10 mouse cellular contexts compared by ENCODE assay signal in genomic region chr7:14317209-14317608, GRCm38 (mm10). TPM values are rescaled to one million over a fixed set of nuclear protein-coding genes. Genes with fewer than 3 reads are reported as not detected.
DNase-seq lines count a peak whose midpoint lies in the region; ATAC-seq and TF ChIP-seq lines count a peak whose summit lies in the region.
"Had no signal": no experiment of that assay in that cellular context is flagged by ENCODE, and none has a peak within 500 bp of the region (broad histone marks: within the 10 kb centered on the region; RNA-seq: fewer than 3 reads in every experiment).

No protein-coding gene starts in this region.

- no peak overlapping the region for H3K4me2 ChIP-seq in liver, embryonic 11.5 days
- H3K4me2 ChIP-seq: intestine, embryonic 15.5 days had no signal

- TF ChIP-seq CTCF in MEL (IDR thresholded peaks at IDR 0.05 in 2 of 3, conservative IDR thresholded peaks at IDR 0.05 in 1 of 3; ENCODE audit: control insufficient read depth in 1 of 3, insufficient read depth in 1 of 3, low read depth in 2 of 3, low read length in 3 of 3, poor library complexity in 1 of 3, severe bottlenecking in 1 of 3), result peak; percentile 70 to 75 (median 70)
- 0 out of 2 replicates have a peak, but pooled peaks have one; percentile 20 for TF ChIP-seq CTCF in bone marrow, adult 2 months (IDR thresholded peaks at IDR 0.05; ENCODE audit: control insufficient read depth, insufficient read depth, low read length)

- ATAC-seq in liver, embryonic 11.5 days (replicated peaks; ENCODE audit: low FRiP score), result 0 out of 2 replicates have a peak, but pooled peaks have one; percentile 43
- ATAC-seq: intestine, embryonic 15.5 days had no signal

- H3K9me3 ChIP-seq in liver, embryonic 11.5 days (ENCODE audit: control insufficient read depth, low read length), result 0 out of 2 replicates have a peak, but pooled peaks cover 1% of the 10 kb centered on the region
- no peaks in the 10 kb centered on the region for H3K9me3 ChIP-seq in MEL (replicated peaks; ENCODE audit: insufficient read depth, low read length)
- H3K9me3 ChIP-seq: intestine, embryonic 15.5 days had no signal

- H3K9ac ChIP-seq in liver, embryonic 11.5 days (ENCODE audit: low read depth, low read length), result no peak overlapping the region
- no peak overlapping the region for H3K9ac ChIP-seq in MEL (ENCODE audit: control insufficient read depth, low read depth, low read length, poor library complexity, severe bottlenecking)
- H3K9ac ChIP-seq: intestine, embryonic 15.5 days had no signal

- TF ChIP-seq RAD21 in MEL (IDR thresholded peaks at IDR 0.05; ENCODE audit: low read depth, low read length), result peak; percentile 84

- no peak overlapping the region for H3K4me3 ChIP-seq in liver, embryonic 11.5 days (ENCODE audit: low read depth, low read length)
- H3K4me3 ChIP-seq in MEL (ENCODE audit: control insufficient read depth in 1 of 2, insufficient read depth in 1 of 2, low read depth in 2 of 2, low read length in 2 of 2), result no peak overlapping the region
- no peak overlapping the region for H3K4me3 ChIP-seq in bone marrow, adult 2 months (replicated peaks; ENCODE audit: control insufficient read depth, low read depth, low read length)
- H3K4me3 ChIP-seq: intestine, embryonic 15.5 days had no signal

- TF ChIP-seq EP300 in MEL (IDR thresholded peaks at IDR 0.05; ENCODE audit: low read depth in 1 of 2, low read length in 2 of 2), result no peak

- no peak for TF ChIP-seq POLR2A in MEL (IDR thresholded peaks at IDR 0.05; ENCODE audit: control insufficient read depth in 1 of 2, insufficient read depth in 1 of 2, low read depth in 1 of 2, low read length in 2 of 2, poor library complexity in 1 of 2)
- TF ChIP-seq POLR2A in bone marrow, adult 2 months (IDR thresholded peaks at IDR 0.05; ENCODE audit: borderline replicate concordance, control insufficient read depth, low read depth, low read length), result no peak

- no peaks in the 10 kb centered on the region for H3K4me1 ChIP-seq in liver, embryonic 11.5 days (replicated peaks; ENCODE audit: control insufficient read depth, insufficient read depth, low read length)
- no peaks in the 10 kb centered on the region for H3K4me1 ChIP-seq in MEL (ENCODE audit: control insufficient read depth in 1 of 2, insufficient read depth in 2 of 2, low read length in 2 of 2)
- no peaks in the 10 kb centered on the region for H3K4me1 ChIP-seq in bone marrow, adult 2 months (ENCODE audit: control insufficient read depth, insufficient read depth, low read length)
- H3K4me1 ChIP-seq: intestine, embryonic 15.5 days had no signal

- 26% methylated on average over 2 of the region's 2 CpGs for WGBS in liver, embryonic 11.5 days
- 21% methylated on average over 2 of the region's 2 CpGs for WGBS in bone marrow, adult 2 months

- H3K36me3 ChIP-seq in liver, embryonic 11.5 days (ENCODE audit: control insufficient read depth, insufficient read depth, low read length), result no peaks in the 10 kb centered on the region
- H3K36me3 ChIP-seq in MEL (ENCODE audit: control insufficient read depth in 1 of 2, insufficient read depth in 2 of 2, low read length in 2 of 2), result no peaks in the 10 kb centered on the region
- H3K36me3 ChIP-seq: intestine, embryonic 15.5 days had no signal

- DNase-seq in liver, embryonic 11.5 days (ENCODE audit: low spot score), result no peak
- DNase-seq in liver (no peak), MEL (ENCODE audit: low read depth, low spot score) (peak; percentile 42)
- DNase-seq in mesoderm, embryonic 11.5 days (ENCODE audit: low read depth, low spot score), result peak; percentile 1
- no peak for DNase-seq in thymus, adult 18-20 months
- DNase-seq in layer of hippocampus, adult 8-10 months (ENCODE audit: low spot score in 2 of 2), result no peak
- DNase-seq: cerebellum, adult 2 months; left cerebral cortex, postnatal 4 days had no signal

- no peak overlapping the region for H3K27ac ChIP-seq in liver, embryonic 11.5 days (ENCODE audit: low read depth, low read length)
- H3K27ac ChIP-seq in MEL (ENCODE audit: control insufficient read depth, low read depth, low read length), result no peak overlapping the region
- no peak overlapping the region for H3K27ac ChIP-seq in bone marrow, adult 2 months (ENCODE audit: control insufficient read depth, insufficient read depth, low read depth, low read length, poor library complexity)
- H3K27ac ChIP-seq: intestine, embryonic 15.5 days had no signal

- no peaks in the 10 kb centered on the region for H3K27me3 ChIP-seq in liver, embryonic 11.5 days (replicated peaks; ENCODE audit: control insufficient read depth, insufficient read depth, low read length)
- H3K27me3 ChIP-seq in MEL (ENCODE audit: control insufficient read depth in 1 of 2, insufficient read depth in 2 of 2, low read length in 2 of 2), result no peaks in the 10 kb centered on the region
- H3K27me3 ChIP-seq: intestine, embryonic 15.5 days had no signal

- H3K79me2 ChIP-seq in MEL (ENCODE audit: control insufficient read depth, insufficient read depth, low read length, poor library complexity), result no peaks in the 10 kb centered on the region

TF ChIP-seq in MEL, 35 proteins besides CTCF, POLR2A, EP300 and RAD21:
- no peak for TF ChIP-seq MAZ (IDR thresholded peaks at IDR 0.05; ENCODE audit: low read depth, low read length)
- TF ChIP-seq E2F4 (IDR thresholded peaks at IDR 0.05; ENCODE audit: borderline replicate concordance, low read depth, low read length), result no peak
- no peak for TF ChIP-seq CHD2 (IDR thresholded peaks at IDR 0.05; ENCODE audit: low read length)
- TF ChIP-seq NRF1 (IDR thresholded peaks at IDR 0.05; ENCODE audit: insufficient read depth, low read depth, low read length, poor library complexity, severe bottlenecking), result no peak
- TF ChIP-seq ZC3H11A (IDR thresholded peaks at IDR 0.05; ENCODE audit: low read depth, low read length), result peak; percentile 67
- TF ChIP-seq TAL1 (IDR thresholded peaks at IDR 0.05; ENCODE audit: low read length), result no peak
- no peak for TF ChIP-seq TBP (IDR thresholded peaks at IDR 0.05; ENCODE audit: low read depth, low read length)
- TF ChIP-seq CHD1 (IDR thresholded peaks at IDR 0.05; ENCODE audit: low read depth, low read length), result no peak
- no peak for TF ChIP-seq SIN3A (IDR thresholded peaks at IDR 0.05; ENCODE audit: low read length)
- TF ChIP-seq MYC (IDR thresholded peaks at IDR 0.05; ENCODE audit: low read depth, low read length), result no peak
- peak; percentile 76 for TF ChIP-seq SMC3 (IDR thresholded peaks at IDR 0.05; ENCODE audit: low read depth, low read length)

RNA-seq across cellular contexts. Expression of gene Obox8, which starts 16.1 kb away (rescaled TPM):
- polyA plus RNA-seq in liver, embryonic 11.5 days (2014; fragmentation: Nextera tagmentation; extraction: Ambion mirVana), result not detected in 2 replicates
- total RNA-seq in MEL (2012; rRNA removed), result not detected in 2 replicates
- polyA plus RNA-seq in MEL (2012; ENCODE audit: insufficient read depth in 1 of 2, insufficient read length in 2 of 2, low read depth in 1 of 2, low replicate concordance in 2 of 2, missing spikeins in 1 of 2), result not detected
- polyA plus RNA-seq in bone marrow, adult 2 months (2011; ENCODE audit: insufficient read depth, insufficient read length, low replicate concordance, missing spikeins), result not detected in 2 replicates
- total RNA-seq in layer of hippocampus, adult 8-10 months (2022), result not detected
- total RNA-seq: left cerebral cortex, postnatal 4 days had no signal
- polyA plus RNA-seq: cerebellum, adult 2 months; intestine, embryonic 15.5 days had no signal

Comparison
In these comparisons a context has a peak if more than half of its experiments do, and no peak if none do; other contexts are left out.
1. DNase-seq: peak in MEL (single experiment) and mesoderm, embryonic 11.5 days (single experiment); none in liver, embryonic 11.5 days (single experiment), liver (single experiment), thymus, adult 18-20 months (0 of 2) and layer of hippocampus, adult 8-10 months (0 of 2).